Mouse (Mus musculus) testis, adult 2 months (tissue): Measurements from ENCODE around the gene Vmn1r4.

ENCODE experiments used
- CTCF ChIP-seq: fragments of 200-500 bp; IDR thresholded peaks from 2 replicates; pipeline ENCODE4 v1.5.1; 2012; ENCODE audit warnings: low read depth, mild to moderate bottlenecking, inconsistent platforms, low read length, moderate library complexity; ENCODE audit not compliant: control insufficient read depth, insufficient read depth, insufficient replicate concordance
- POLR2A ChIP-seq: fragments of 200-500 bp; IDR thresholded peaks from 2 replicates; pipeline ENCODE4 v1.6.1; 2012; ENCODE audit warnings: low read depth, mild to moderate bottlenecking, inconsistent platforms, low read length, moderate library complexity; ENCODE audit not compliant: control insufficient read depth

- no peak for TF ChIP-seq CTCF
- TF ChIP-seq POLR2A = no peak
These were observed 4.3 kb upstream of the Vmn1r4 start for GRCm38 (mm10) chr6:56919330-56920044.
